Mouse (Mus musculus): Measurements from ENCODE around the gene Bglap3. TPM values are rescaled to one million over a fixed set of nuclear protein-coding genes. Genes with fewer than 3 reads are reported as not detected.

Bglap3 gene
- polyA plus RNA-seq, 2 experiments: 2.0 to 2.5 TPM

DNA sequence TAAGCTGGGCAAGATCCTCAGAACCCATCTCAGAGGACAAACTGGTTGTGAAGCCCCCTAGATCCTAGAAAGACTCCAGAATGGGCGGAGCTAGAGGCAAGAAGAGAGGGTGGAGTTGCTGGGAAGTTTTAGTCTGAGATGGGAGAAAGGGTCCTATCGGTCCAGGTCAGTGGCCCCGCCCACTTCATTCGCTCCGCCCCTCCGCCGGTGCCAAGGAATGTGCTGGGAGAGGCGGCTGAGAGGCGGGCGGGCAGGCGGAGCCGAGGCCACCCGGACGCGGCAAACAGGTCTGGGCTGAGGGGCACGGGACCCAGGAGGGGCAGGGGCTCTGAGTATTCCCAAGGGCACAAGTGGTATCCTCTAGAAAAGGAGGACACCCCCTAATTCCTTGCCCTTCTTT is 8.2 kb downstream of the Bglap3 start, which contains the start of gene Paqr6:
Gene Paqr6 (plus strand): TSS at position 248 of the 400 bp plus-strand sequence.
- 0 out of 2 replicates have a peak, but pooled peaks have one; percentile 31 for ATAC-seq (ENCODE audit: low FRiP score, low read depth)
- Histone ChIP-seq H3K4me2 (replicated peaks; ENCODE audit: low read depth, low read length, severe bottlenecking) (peak within 1 kb of the TSS; percentile 40), H3K9ac (ENCODE audit: low read depth, low read length, severe bottlenecking) (peak within 1 kb of the TSS; percentile 22; the same call in 1 of the 2 replicates), H3K9me3 (ENCODE audit: control insufficient read depth, low read length) (no peaks in the 10 kb centered on the region), H3K27ac (replicated peaks; ENCODE audit: low read depth, low read length) (0 out of 2 replicates have a peak within 1 kb of the TSS, but pooled peaks have one; percentile 7), H3K36me3 (ENCODE audit: control insufficient read depth, insufficient read depth, low read length) (peaks cover 30% of the 10 kb centered on the region), H3K27me3 (ENCODE audit: control insufficient read depth, insufficient read depth, low read length) (peaks cover 16% of the 10 kb centered on the region), H3K4me1 (ENCODE audit: control insufficient read depth, insufficient read depth, low read length) (0 out of 2 replicates have a peak, but pooled peaks cover 5% of the 10 kb centered on the region), H3K4me3 (replicated peaks; ENCODE audit: low read length) (peak within 1 kb of the TSS; percentile 24)
- WGBS: 2% methylated on average over 15 of the region's 16 CpGs
- DNase-seq (ENCODE audit: low spot score): peak; percentile 52
- no peak for TF ChIP-seq POLR2A (IDR thresholded peaks at IDR 0.05; ENCODE audit: borderline replicate concordance, extremely low read depth, insufficient read depth, insufficient read length)

DNA sequence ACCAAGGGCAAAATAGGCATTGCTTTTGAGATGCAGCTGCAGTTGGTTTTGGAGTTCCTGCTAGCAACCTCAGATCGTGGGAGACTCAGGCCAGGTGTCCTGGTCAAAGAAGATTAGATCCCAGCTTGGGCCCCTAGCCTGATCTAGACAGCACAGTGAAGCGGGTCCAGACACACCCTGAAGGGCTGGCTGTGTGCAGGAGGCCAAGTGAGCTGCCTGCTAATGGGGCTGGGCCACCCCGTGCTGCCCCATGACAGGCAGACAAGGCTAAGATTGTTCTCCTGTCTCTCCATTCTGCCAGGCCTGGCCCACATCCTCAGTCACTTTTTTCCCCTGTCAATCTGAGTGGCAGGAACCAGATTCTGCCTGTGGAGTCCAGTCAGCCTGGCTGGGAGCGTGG is 8.8 kb downstream of the Bglap3 start:
- H3K4me2 ChIP-seq (replicated peaks; ENCODE audit: low read depth, low read length, severe bottlenecking): no peak overlapping the region
- 0 out of 2 replicates have a peak overlapping the region, but pooled peaks have one; percentile 7 for H3K27ac ChIP-seq (replicated peaks; ENCODE audit: low read depth, low read length)
- peaks cover 37% of the 10 kb centered on the region for H3K36me3 ChIP-seq (ENCODE audit: control insufficient read depth, insufficient read depth, low read length)
- TF ChIP-seq POLR2A (IDR thresholded peaks at IDR 0.05; ENCODE audit: borderline replicate concordance, extremely low read depth, insufficient read depth, insufficient read length): no peak
- WGBS: 62% methylated on average over 4 of the region's 4 CpGs
- DNase-seq (ENCODE audit: low spot score) (no peak), ATAC-seq (ENCODE audit: low FRiP score, low read depth) (no peak)
- 0 out of 2 replicates have a peak overlapping the region, but pooled peaks have one; percentile 16 for H3K9ac ChIP-seq (ENCODE audit: low read depth, low read length, severe bottlenecking)
- H3K4me1 ChIP-seq (ENCODE audit: control insufficient read depth, insufficient read depth, low read length): 0 out of 2 replicates have a peak, but pooled peaks cover 5% of the 10 kb centered on the region
- H3K4me3 ChIP-seq (replicated peaks; ENCODE audit: low read length): no peak overlapping the region
- H3K27me3 ChIP-seq (ENCODE audit: control insufficient read depth, insufficient read depth, low read length): peaks cover 16% of the 10 kb centered on the region
- no peaks in the 10 kb centered on the region for H3K9me3 ChIP-seq (ENCODE audit: control insufficient read depth, low read length)

DNA sequence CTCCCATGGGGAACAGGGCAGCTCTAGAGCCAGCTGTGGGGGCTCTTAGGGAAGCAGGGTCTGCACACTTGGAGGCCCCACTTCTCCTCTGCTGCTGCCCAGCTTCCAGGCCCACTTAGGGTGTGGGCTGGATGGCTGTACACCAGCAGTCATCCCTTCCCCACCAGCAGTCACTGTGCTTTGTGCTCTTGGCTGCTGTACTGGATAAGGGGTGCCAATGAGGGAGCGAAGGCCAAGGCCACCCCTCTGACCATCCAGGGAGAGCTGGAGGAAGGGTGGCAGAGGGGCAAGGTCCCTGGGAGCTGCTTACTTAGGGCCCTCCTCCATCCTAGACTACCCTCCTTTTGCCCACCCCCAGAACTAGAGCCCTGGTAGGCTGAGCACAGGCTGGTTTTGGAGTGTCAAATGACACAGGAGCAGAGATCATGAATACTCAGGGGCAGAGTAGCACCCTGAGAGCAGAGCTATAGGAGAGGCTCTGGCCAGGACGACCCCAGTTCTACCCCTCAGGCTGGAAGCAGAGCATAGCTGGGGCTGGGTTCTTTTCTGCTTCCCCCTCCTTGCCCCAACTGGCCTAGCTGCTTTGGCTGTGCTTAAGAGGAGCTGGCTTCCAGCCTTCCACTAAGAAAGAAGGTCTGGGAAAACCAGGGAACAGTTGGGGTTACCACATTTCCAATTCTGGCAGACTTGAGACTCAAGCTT is 10.8 kb downstream of the Bglap3 start:
- DNase-seq (ENCODE audit: low spot score): no peak
- H3K4me2 ChIP-seq (replicated peaks; ENCODE audit: low read depth, low read length, severe bottlenecking): no peak overlapping the region
- no peak overlapping the region for H3K9ac ChIP-seq (ENCODE audit: low read depth, low read length, severe bottlenecking)
- WGBS: 93% methylated on average over 2 of the region's 2 CpGs
- peaks cover 56% of the 10 kb centered on the region for H3K36me3 ChIP-seq (ENCODE audit: control insufficient read depth, insufficient read depth, low read length)
- no peak for ATAC-seq (ENCODE audit: low FRiP score, low read depth)
- TF ChIP-seq POLR2A (IDR thresholded peaks at IDR 0.05; ENCODE audit: borderline replicate concordance, extremely low read depth, insufficient read depth, insufficient read length): no peak
- H3K27me3 ChIP-seq (ENCODE audit: control insufficient read depth, insufficient read depth, low read length): peaks cover 16% of the 10 kb centered on the region
- H3K4me1 ChIP-seq (ENCODE audit: control insufficient read depth, insufficient read depth, low read length): 0 out of 2 replicates have a peak, but pooled peaks cover 5% of the 10 kb centered on the region
- no peak overlapping the region for H3K4me3 ChIP-seq (replicated peaks; ENCODE audit: low read length)
- H3K9me3 ChIP-seq (ENCODE audit: control insufficient read depth, low read length): no peaks in the 10 kb centered on the region
- H3K27ac ChIP-seq (replicated peaks; ENCODE audit: low read depth, low read length): no peak overlapping the region

GRCm38 (mm10) chr3:88361096-88361495 is 11.4 kb downstream of the Bglap3 start:
- no peak for DNase-seq (ENCODE audit: low spot score)

DNA sequence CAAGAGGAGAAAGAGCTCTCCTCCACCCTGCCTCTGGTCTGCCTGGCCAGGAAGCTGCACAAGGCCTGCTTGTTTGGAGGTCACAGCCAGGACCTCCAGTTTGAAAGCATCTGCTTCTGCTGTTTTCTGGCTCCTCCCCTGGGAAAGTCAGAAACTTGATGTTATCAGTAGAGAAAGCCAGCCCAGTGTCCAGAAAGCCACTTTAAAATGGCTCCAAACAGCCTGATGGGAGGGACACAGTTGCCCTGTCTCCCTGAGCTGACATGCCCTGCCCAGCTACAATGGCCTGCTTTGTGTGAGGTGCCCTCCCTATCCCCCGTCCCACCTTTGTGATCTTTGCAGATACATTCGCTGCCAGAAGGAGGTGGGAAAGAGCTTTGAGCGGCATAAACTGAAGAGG is 12.6 kb downstream of the Bglap3 start:
- ATAC-seq (ENCODE audit: low FRiP score, low read depth): no peak
- no peak for DNase-seq (ENCODE audit: low spot score)
- TF ChIP-seq POLR2A (IDR thresholded peaks at IDR 0.05; ENCODE audit: borderline replicate concordance, extremely low read depth, insufficient read depth, insufficient read length): no peak
- no peak overlapping the region for H3K4me2 ChIP-seq (replicated peaks; ENCODE audit: low read depth, low read length, severe bottlenecking)
- WGBS: 65% methylated on average over 3 of the region's 3 CpGs
- 0 out of 2 replicates have a peak, but pooled peaks cover 5% of the 10 kb centered on the region for H3K4me1 ChIP-seq (ENCODE audit: control insufficient read depth, insufficient read depth, low read length)
- H3K9me3 ChIP-seq (ENCODE audit: control insufficient read depth, low read length): no peaks in the 10 kb centered on the region
- peaks cover 3% of the 10 kb centered on the region; the same call in 1 of the 2 replicates for H3K27me3 ChIP-seq (ENCODE audit: control insufficient read depth, insufficient read depth, low read length)
- no peak overlapping the region for H3K27ac ChIP-seq (replicated peaks; ENCODE audit: low read depth, low read length)
- no peak overlapping the region for H3K9ac ChIP-seq (ENCODE audit: low read depth, low read length, severe bottlenecking)
- peaks cover 73% of the 10 kb centered on the region for H3K36me3 ChIP-seq (ENCODE audit: control insufficient read depth, insufficient read depth, low read length)
- H3K4me3 ChIP-seq (replicated peaks; ENCODE audit: low read length): no peak overlapping the region

More at GRCm38 (mm10) chr3:88361096-88361495, 11.4 kb downstream of the Bglap3 start:
- H3K36me3 ChIP-seq (ENCODE audit: control insufficient read depth, insufficient read depth, low read length): peaks cover 62% of the 10 kb centered on the region
- 0 out of 2 replicates have a peak, but pooled peaks cover 5% of the 10 kb centered on the region for H3K4me1 ChIP-seq (ENCODE audit: control insufficient read depth, insufficient read depth, low read length)
- no peak overlapping the region for H3K4me3 ChIP-seq (replicated peaks; ENCODE audit: low read length)
- no peak overlapping the region for H3K27ac ChIP-seq (replicated peaks; ENCODE audit: low read depth, low read length)
- H3K4me2 ChIP-seq (replicated peaks; ENCODE audit: low read depth, low read length, severe bottlenecking): no peak overlapping the region
- peaks cover 14% of the 10 kb centered on the region for H3K27me3 ChIP-seq (ENCODE audit: control insufficient read depth, insufficient read depth, low read length)
- no peak overlapping the region for H3K9ac ChIP-seq (ENCODE audit: low read depth, low read length, severe bottlenecking)
- no peaks in the 10 kb centered on the region for H3K9me3 ChIP-seq (ENCODE audit: control insufficient read depth, low read length)
- no peak for TF ChIP-seq POLR2A (IDR thresholded peaks at IDR 0.05; ENCODE audit: borderline replicate concordance, extremely low read depth, insufficient read depth, insufficient read length)
- no peak for ATAC-seq (ENCODE audit: low FRiP score, low read depth)
- 65% methylated on average over 6 of the region's 6 CpGs for WGBS
